Mouse (Mus musculus) adrenal gland, postnatal 4 days (tissue): ENCODE measurements around the gene Pgap3. TPM values are rescaled to one million over a fixed set of nuclear protein-coding genes. Genes with fewer than 3 reads are reported as not detected.

Source experiments
- DNase-seq, 2 experiments: peaks; one replicate each; pipeline ENCODE4 v3.0.0; 2021 to 2022; ENCODE audit warnings: low spot score in 2 of 2, mixed read lengths in 2 of 2
- total RNA-seq, 2 experiments: library from RNA; stranded (reverse); gene quantifications; 2 replicates each; pipeline ENCODE4 v1.2.3; 2021

The Pgap3 gene
- total RNA-seq, 2 experiments from 2014 or later, result 9.7 to 11.0 TPM

DNA sequence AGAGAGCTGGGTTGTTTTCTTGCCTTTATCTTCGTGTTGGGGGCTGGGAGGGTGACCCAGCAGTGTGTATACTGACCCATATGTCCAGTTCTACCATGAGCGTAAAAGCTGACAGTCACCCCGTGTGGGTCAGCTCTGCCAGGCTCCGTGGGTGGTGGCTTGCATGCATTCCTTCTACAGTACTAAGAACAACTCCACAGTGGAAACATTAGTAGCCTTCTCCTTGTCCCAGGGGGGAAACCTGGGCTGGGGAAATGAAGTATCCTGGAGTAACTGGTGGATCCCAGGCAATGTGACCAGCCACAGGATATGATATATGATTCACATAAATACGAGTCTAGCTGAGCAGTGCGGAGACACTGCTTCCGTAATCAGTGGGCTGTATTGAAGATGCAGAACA lies 13.4 kb upstream of the Pgap3 start:
- no peak for DNase-seq

DNA sequence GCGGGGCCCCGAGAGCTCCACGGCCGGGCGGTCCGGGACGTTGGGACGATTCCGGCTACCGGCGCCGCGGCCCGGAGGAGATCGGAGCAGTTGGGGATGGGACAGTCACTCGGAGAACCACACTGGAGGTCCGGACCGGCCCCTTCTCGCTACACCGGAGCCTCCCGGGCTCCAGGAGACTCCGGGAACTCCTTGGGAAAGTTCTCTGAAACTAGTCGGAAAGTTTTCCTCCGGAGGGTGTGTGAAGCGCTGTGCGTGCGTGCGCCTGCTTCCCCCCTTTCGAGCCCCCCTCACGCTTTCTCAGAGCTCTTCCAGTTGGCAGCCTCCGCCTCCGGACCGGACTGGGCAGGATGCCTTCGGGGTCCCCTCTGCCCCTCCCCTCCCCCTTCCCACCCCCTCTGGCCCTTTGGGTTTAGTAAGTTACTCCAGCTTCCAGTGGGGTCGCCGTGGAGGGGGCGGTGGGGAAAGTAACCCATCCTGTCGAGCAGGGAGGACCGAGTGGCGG lies 12.6 kb upstream of the Pgap3 start:
- DNase-seq, result no peak

- DNase-seq, result peak in 1 of 2 experiments; percentile 50
Measured at GRCm38 (mm10) chr11:98412273-98412796, 12.0 kb upstream of the Pgap3 start, which contains the start of gene Erbb2. Erbb2 (plus strand) TSS chr11:98412470.

DNA sequence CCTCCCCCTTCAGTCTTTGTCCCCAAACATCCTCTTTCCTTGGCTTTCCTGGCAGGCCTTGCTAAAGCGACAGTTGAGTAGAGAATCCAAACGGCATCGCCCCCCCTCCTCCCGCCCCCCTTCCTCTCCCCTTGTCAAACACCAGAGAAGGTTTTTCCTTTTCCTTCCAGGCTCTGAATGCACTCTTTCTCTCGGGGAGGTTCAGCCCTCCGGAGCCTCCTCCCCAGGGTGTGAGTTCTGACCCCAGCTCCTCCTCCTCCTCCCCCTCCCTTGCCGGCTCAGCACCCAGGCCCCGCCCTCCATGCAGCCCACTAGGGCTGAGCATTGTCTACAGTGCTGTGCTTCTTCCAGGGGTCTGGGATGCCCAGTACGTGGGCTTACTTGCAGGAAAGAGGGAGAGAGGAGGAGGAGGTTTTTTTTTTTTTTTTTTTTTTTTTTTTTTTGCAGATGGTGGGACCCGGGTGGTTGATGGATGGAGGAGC lies 9.1 kb upstream of the Pgap3 start:
- DNase-seq, result no peak

GRCm38 (mm10) chr11:98408872-98409271 lies 8.6 kb upstream of the Pgap3 start:
- no peak for DNase-seq

GRCm38 (mm10) chr11:98406621-98407020 lies 6.3 kb upstream of the Pgap3 start:
- DNase-seq, result no peak

DNA sequence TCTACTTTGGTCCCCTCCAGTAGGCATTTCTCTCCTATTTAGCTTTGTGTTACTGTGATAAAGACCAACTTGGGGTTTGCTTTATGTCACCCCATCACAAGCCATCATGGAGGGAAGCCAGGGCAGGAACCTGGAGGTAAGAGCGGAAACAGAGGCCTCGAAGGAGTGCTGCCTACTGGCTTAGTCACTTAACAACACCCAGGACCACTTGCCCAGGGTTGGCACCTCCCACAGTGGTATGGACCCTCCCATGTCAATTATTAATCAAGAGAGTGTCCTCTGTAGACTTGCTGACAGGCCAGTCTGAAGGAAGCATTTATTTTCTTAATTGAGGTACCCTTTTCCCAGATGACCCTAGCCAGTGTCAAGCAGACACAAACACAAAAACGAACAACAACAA lies 526 bp upstream of the Pgap3 start:
- no peak for DNase-seq

DNA sequence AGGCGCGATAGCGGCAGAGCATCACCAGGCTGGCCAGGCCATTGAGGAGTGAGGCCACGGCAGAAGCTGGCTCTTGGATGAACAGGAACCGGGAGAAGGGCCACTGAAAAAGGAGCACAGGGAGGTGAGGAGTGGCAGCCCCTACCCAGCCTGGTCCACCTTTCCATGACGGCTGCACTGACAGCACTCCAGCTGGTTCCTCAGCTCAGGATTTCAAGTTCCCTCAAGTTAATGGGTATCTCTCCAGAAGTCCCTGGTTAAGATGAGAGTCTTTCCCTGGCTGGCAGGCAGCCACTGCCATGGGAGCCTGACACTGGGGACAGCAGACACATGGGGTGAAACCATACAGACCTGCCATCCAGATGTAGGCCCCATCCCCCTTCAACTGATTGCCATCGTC lies 2.3 kb downstream of the Pgap3 start:
- no peak for DNase-seq

DNA sequence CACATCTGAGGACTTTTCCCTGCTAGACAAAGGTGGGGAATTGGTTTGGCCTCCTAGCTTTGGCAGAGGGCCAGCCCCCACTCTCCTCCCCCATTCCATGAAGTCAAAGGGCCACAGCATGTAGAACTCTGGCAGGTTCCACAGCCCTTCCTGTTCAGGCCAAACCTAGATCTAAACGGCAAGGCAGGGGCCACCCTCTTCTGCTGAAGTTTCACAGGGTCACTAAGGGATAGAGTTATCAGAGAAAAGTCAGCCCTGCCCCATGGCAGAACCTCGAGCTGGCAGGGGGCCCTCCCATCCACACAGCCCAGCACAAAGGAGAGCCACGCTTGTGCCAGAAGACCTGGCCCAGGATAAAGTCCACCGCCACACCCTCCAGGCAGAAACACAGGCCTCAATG lies 5.2 kb downstream of the Pgap3 start:
- DNase-seq, result no peak

- no peak for DNase-seq
Measured at GRCm38 (mm10) chr11:98394301-98394700, 6.0 kb downstream of the Pgap3 start.

- DNase-seq, result no peak
Measured at GRCm38 (mm10) chr11:98393317-98393716, 7.0 kb downstream of the Pgap3 start.

GRCm38 (mm10) chr11:98392645-98393044 lies 7.6 kb downstream of the Pgap3 start:
- DNase-seq, result no peak

DNA sequence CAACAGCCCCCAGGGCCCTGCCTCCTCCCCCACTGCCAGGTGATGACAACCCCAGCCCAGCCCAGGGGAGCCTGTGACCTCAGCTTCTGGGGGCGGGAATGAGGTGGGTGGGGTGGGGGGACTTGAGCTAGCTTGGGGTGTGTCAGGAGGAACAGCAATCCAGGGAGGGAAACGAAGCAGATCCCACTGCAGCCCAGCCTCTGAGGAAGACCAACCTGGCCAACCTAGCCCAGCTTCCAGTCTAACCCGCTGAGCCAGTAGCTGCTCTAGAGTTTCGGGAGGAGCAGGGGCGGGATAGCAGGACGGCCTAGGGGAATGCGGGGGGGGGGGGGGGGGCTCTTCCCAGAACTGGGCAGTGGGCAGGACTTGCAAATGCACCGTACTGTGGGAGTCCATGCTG lies 8.3 kb downstream of the Pgap3 start:
- DNase-seq, result no peak

GRCm38 (mm10) chr11:98390141-98390540 lies 10.1 kb downstream of the Pgap3 start:
- DNase-seq, result no peak

- DNase-seq, result no peak
Measured at GRCm38 (mm10) chr11:98389221-98389780, 11.0 kb downstream of the Pgap3 start.

DNA sequence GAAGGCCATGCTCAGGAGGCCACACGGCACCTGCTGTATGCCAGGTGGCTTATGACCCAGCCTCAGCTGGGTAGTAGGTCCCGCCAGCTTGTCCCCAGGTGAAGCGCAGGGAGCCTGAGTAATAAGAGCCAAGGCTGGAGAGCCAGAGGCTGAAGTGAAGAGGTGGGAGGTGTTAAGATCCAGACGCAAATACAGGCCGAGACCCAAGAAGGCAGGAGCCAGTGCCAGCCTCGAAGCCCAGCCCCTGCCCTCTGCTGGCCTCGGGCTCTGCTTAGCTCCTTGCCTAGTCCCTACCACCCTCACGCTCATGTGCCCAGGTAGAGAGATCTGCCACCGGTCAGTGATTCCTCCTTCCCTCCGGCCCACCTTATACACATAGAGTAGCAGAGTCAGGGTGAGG lies 12.0 kb downstream of the Pgap3 start:
- no peak for DNase-seq

DNA sequence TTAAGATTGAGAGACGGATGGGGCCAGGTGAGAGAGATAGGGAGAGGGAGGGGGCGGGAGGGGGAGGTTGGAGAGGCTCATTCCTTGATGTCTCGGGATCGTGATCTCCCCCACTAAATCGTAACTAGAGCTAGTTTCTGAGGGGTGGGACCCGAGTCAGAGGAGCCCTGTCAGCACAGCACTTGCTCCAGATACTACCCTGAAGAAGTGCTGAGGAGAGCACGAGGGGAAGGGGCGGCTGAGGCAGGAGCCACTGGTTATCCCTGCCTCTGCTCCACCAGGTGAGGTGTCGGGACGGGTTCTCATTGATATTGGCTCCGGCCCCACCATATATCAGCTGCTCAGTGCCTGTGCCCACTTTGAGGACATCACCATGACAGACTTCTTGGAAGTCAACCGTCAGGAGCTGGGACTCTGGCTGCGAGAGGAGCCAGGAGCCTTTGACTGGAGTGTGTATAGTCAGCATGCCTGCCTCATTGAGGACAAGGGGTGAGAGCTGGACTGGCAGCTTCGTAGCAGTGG lies 13.2 kb downstream of the Pgap3 start:
- no peak for DNase-seq

DNA sequence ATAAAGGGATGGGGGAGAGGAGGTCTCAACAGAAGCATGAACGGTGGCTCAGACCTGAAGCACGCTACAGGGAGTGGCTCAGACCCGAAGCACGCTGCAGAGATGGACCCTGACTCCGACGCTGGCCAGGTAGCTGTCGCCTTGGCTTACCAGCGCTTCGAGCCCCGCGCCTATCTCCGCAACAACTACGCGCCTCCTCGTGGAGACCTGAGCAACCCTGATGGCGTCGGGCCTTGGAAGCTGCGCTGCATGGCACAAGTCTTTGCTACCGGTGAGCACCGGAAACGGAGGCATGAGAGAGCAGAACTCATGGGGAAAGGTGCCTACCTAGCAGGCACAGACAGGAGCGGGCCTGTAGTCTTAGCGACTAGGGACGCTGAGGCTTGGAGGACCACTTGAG lies 13.7 kb downstream of the Pgap3 start:
- no peak for DNase-seq

DNA sequence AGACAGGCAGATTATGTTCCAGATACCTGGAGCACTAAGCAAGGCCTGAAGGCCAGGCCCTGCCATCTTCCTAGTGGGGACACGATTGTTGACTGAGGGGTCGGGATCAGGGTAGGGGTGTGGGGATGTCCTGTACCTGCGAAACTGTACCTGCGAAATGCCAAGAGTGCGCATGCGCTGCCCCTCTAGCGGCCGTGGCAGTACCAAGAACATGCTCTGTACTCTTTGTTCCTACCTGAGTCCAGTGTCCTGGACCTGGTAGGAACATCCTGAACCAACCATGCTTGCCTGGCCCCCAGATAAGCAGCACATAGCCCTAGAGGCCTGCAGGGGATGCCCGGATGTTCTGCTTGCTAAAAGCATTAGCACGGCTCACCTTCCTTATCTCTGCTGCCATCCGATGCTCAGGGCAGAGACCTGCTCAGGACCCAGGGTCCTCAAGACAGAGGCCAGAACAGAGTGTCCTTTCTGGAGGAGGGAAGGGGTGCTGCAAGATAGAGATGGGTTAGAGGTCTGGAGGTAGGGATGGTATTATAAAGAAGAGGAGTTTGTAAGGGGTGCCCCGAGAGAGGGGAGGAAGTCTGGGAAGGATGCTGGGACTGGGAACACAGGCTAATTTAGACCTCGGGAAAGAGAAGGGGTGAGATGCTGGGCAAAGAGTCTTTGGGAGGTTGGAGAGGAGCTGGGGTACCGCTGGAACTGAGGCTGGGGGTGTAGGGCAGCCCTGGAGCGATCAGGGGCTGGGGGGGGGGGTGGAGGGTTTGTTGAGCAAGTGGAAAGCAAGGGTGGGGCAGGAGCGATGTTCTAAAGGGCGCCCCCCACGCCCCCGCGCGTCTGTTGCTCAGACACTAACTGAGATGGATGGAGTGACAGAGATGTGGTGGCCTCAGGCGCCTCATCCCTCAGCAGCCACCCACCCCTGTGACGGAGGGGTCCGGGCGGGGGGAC lies 14.4 kb downstream of the Pgap3 start, which contains the start of gene Pnmt:
TSS of gene Pnmt (plus strand) at position 813 of the 948 bp plus-strand sequence.
- DNase-seq, result no peak

DNA sequence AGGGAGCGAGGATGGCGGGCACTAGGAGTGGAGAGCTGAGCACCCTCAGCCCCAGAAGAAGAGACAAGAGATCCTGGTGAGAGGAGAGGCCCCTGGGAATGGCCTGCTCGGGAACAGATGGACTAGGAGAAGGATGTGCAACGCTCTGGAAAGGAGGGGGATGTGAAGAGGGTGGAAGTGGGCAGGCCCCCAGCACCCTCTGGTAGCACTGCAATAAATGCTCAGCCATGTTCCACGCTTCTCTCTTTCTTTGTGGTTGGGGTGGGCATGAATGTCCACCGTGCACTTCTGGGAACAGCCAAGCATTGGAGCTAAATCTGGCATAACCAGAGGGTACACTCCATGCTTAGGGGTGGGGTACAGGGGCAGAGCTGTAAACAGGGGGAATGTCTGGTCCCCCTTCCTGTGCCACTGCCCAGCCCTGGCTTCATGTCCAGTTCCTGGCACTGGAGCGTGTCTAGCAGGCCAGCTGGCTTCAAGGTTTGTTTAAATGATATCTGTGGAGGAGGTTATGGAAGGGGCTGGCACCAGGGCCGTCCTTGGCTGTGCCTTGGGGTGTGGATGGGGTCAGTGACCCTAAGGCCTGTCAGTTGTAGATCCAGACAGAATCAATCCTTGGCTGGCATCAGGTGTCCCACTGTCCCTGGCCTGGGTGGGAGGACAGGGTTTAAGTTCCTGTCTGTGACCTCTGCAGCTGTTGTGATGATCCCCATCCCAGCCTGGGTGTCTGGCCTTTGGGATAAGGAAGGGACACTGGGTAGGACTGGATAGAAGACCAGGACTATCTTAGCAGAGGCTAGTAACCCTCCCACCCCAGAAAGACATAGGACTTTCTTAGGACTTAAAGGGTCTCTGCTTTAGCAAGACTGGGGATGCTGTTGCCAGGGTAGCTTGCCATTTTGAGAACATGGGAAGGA lies 15.3 kb downstream of the Pgap3 start:
- DNase-seq, result no peak

GRCm38 (mm10) chr11:98384216-98384615 lies 16.1 kb downstream of the Pgap3 start:
- no peak for DNase-seq
